In the genomic region with DNA sequence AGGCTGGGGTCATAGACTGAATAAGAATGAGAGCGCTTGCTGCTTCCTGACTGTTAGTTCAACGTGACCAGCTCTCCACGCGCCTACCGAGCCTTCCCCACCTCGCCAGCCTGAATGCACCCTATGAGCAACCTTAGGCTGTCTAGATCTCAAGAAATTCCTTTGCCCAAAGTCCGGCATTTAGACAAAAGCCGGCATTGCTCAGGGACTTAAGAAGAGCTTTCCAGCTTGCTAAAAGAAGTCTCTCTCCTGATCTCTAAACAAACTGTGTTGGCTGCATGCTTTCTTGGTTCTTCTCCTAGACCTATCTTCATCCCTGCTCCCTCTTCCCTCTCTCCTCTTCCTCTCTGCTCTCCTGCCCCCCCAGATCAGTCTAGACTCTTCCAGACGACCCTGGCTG, we compare ENCODE assay signal across 19 mouse cellular contexts. TPM values are rescaled to one million over a fixed set of nuclear protein-coding genes. Genes with fewer than 3 reads are reported as not detected.
DNase-seq lines count a peak whose midpoint lies in the region; ATAC-seq and TF ChIP-seq lines count a peak whose summit lies in the region.
"Had no signal": no experiment of that assay in that cellular context is flagged by ENCODE, and none has a peak within 500 bp of the region (broad histone marks: within the 10 kb centered on the region; RNA-seq: fewer than 3 reads in every experiment).

No protein-coding gene starts in this region.

- TF ChIP-seq CTCF in heart, adult 2 months (IDR thresholded peaks at IDR 0.05): no peak

- no peak for TF ChIP-seq POLR2A in heart, adult 2 months (IDR thresholded peaks at IDR 0.05; ENCODE audit: insufficient read depth, low read depth, low read length)

- no peak overlapping the region for H3K9ac ChIP-seq in heart, adult 2 months (ENCODE audit: low read depth, low read length)
- no peak overlapping the region for H3K9ac ChIP-seq in intestine, embryonic 14.5 days (ENCODE audit: low read length)
- H3K9ac ChIP-seq: hindbrain, embryonic 13.5 days; lung, embryonic 14.5 days had no signal

- H3K79me2 ChIP-seq in heart, adult 2 months (replicated peaks; ENCODE audit: control insufficient read depth, insufficient read depth, low read length): no peaks in the 10 kb centered on the region

- peaks cover 7% of the 10 kb centered on the region for H3K4me1 ChIP-seq in heart, adult 2 months (ENCODE audit: control insufficient read depth, insufficient read depth, low read length)
- peaks cover 63% of the 10 kb centered on the region for H3K4me1 ChIP-seq in megakaryocyte, embryonic 14.5 days
- peaks cover 36% of the 10 kb centered on the region for H3K4me1 ChIP-seq in intestine, embryonic 14.5 days (replicated peaks; ENCODE audit: control insufficient read depth, insufficient read depth, low read length)

- H3K4me2 ChIP-seq in intestine, embryonic 14.5 days (ENCODE audit: low read length): no peak overlapping the region
- H3K4me2 ChIP-seq: hindbrain, embryonic 13.5 days; lung, embryonic 14.5 days had no signal

- intact Hi-C loops in heart, adult 2 months (cut with DNase I): loop anchor here (5.0 kb wide), 1 partner anchor 32 kb away; no protein-coding TSS in a partner anchor
- intact Hi-C loops in heart, postnatal 25 days (cut with DNase I): no loop called here

- no peaks in the 10 kb centered on the region for H3K9me3 ChIP-seq in megakaryocyte, embryonic 14.5 days
- H3K9me3 ChIP-seq in intestine, embryonic 14.5 days (ENCODE audit: control insufficient read depth, low read length): no peaks in the 10 kb centered on the region
- H3K9me3 ChIP-seq: hindbrain, embryonic 13.5 days had no signal

- no peaks in the 10 kb centered on the region for H3K36me3 ChIP-seq in heart, adult 2 months (ENCODE audit: control insufficient read depth, insufficient read depth, low read length)
- peaks cover 25% of the 10 kb centered on the region for H3K36me3 ChIP-seq in megakaryocyte, embryonic 14.5 days (replicated peaks; ENCODE audit: low read length)
- no peaks in the 10 kb centered on the region for H3K36me3 ChIP-seq in intestine, embryonic 14.5 days (ENCODE audit: control insufficient read depth, insufficient read depth, low read length)
- H3K36me3 ChIP-seq: hindbrain, embryonic 13.5 days had no signal

- peak overlapping the region; percentile 6 for H3K27ac ChIP-seq in heart, adult 2 months
- H3K27ac ChIP-seq in intestine, embryonic 14.5 days (ENCODE audit: low read depth): peak overlapping the region; percentile 82
- H3K27ac ChIP-seq: hindbrain, embryonic 13.5 days had no signal

- no peak for TF ChIP-seq EP300 in heart, adult 2 months (IDR thresholded peaks at IDR 0.05; ENCODE audit: insufficient read depth, low read depth, low read length)

- peak in 1 of 2 experiments; percentile 24 for DNase-seq in heart, adult 2 months
- no peak for DNase-seq in heart, postnatal 25 days (ENCODE audit: low spot score)
- no peak for DNase-seq in intestine, embryonic 14.5 days (ENCODE audit: low spot score)
- peak; percentile 23 for DNase-seq in yolk sac, embryonic 10.5 days (ENCODE audit: low spot score)
- DNase-seq in MN1 (ENCODE audit: low spot score): no peak
- DNase-seq in cerebellum, postnatal 36 days: no peak
- DNase-seq: adrenal gland, postnatal 10 days; cerebellum, adult 8-10 months; gastrocnemius, postnatal 10 days; kidney, adult 9 months; liver; lung, embryonic 14.5 days; thymus, postnatal 25 days had no signal

- no peaks in the 10 kb centered on the region for H3K27me3 ChIP-seq in heart, adult 2 months (ENCODE audit: control insufficient read depth, insufficient read depth, low read length)
- no peaks in the 10 kb centered on the region for H3K27me3 ChIP-seq in megakaryocyte, embryonic 14.5 days (replicated peaks)
- no peaks in the 10 kb centered on the region for H3K27me3 ChIP-seq in intestine, embryonic 14.5 days (replicated peaks; ENCODE audit: control insufficient read depth, insufficient read depth, low read length)

- no peak overlapping the region for H3K4me3 ChIP-seq in heart, adult 2 months
- peak overlapping the region; percentile 73 for H3K4me3 ChIP-seq in megakaryocyte, embryonic 14.5 days (replicated peaks)
- H3K4me3 ChIP-seq in intestine, embryonic 14.5 days (ENCODE audit: low read depth, low read length): no peak overlapping the region
- H3K4me3 ChIP-seq: hindbrain, embryonic 13.5 days had no signal

- no peak for ATAC-seq in megakaryocyte, adult 5-6 weeks (ENCODE audit: poor library complexity, severe bottlenecking)
- no peak for ATAC-seq in intestine, embryonic 14.5 days (replicated peaks; ENCODE audit: low FRiP score, low TSS enrichment, low read depth)

- WGBS in heart, adult 2 months: 13% methylated on average over 9 of the region's 9 CpGs
- WGBS in intestine, embryonic 14.5 days: 17% methylated on average over 9 of the region's 9 CpGs

RNA-seq across cellular contexts. Expression of gene Ifitm1, which starts 7.9 kb away (rescaled TPM):
- total RNA-seq in heart, adult 2 months (2021): 1 to 10 TPM; 6.1 to 7.7 TPM
- 16.1 and 52.2 TPM in 2 replicates for polyA plus RNA-seq in heart, adult 2 months (2012; rRNA removed)
- total RNA-seq in heart, postnatal 25 days (2021): 1 to 10 TPM; 1.6 to 2.8 TPM
- 27.5 and 76.2 TPM in 2 replicates for polyA plus RNA-seq in megakaryocyte, embryonic 14.5 days (2012; ENCODE audit: insufficient read depth, low replicate concordance)
- 110 and 111 TPM in 2 replicates for total RNA-seq in megakaryocyte, adult 5-6 weeks (2015)
- 48.4 and 56.3 TPM in 2 replicates for total RNA-seq in megakaryocyte, adult 5-6 weeks (2017)
- 198 and 221 TPM in 2 replicates for polyA plus RNA-seq in intestine, embryonic 14.5 days (2014; fragmentation: Nextera tagmentation; extraction: Ambion mirVana)

RNA-seq across cellular contexts. Expression of gene Ifitm2, which starts 19.2 kb away (rescaled TPM):
- total RNA-seq in heart, adult 2 months (2021): 100 to 1,000 TPM; 107 to 113 TPM
- 368 and 425 TPM in 2 replicates for polyA plus RNA-seq in heart, adult 2 months (2012; rRNA removed)
- 100 to 1,000 TPM in 1 of 2 experiments, 10 to 100 TPM in 1; 96.7 to 116 TPM for total RNA-seq in heart, postnatal 25 days (2021)
- polyA plus RNA-seq in megakaryocyte, embryonic 14.5 days (2012; ENCODE audit: insufficient read depth, low replicate concordance): 93.8 and 722 TPM in 2 replicates
- total RNA-seq in megakaryocyte, adult 5-6 weeks (2015): 773 and 813 TPM in 2 replicates
- total RNA-seq in megakaryocyte, adult 5-6 weeks (2017): 401 and 447 TPM in 2 replicates
- polyA plus RNA-seq in intestine, embryonic 14.5 days (2014; fragmentation: Nextera tagmentation; extraction: Ambion mirVana): 1,598 and 1,676 TPM in 2 replicates

RNA-seq across cellular contexts. Expression of gene Gm45717, which starts 19.2 kb away (rescaled TPM):
- total RNA-seq in heart, adult 2 months (2021): not detected
- polyA plus RNA-seq in heart, adult 2 months (2012; rRNA removed): not detected in 2 replicates
- not detected for total RNA-seq in heart, postnatal 25 days (2021)
- polyA plus RNA-seq in megakaryocyte, embryonic 14.5 days (2012; ENCODE audit: insufficient read depth, low replicate concordance): not detected in 2 replicates
- total RNA-seq in megakaryocyte, adult 5-6 weeks (2015): not detected in 2 replicates
- 0.88 TPM in 1 of 2 replicates, not detected in the other for total RNA-seq in megakaryocyte, adult 5-6 weeks (2017)
- polyA plus RNA-seq in intestine, embryonic 14.5 days (2014; fragmentation: Nextera tagmentation; extraction: Ambion mirVana): 0.81 TPM in 1 of 2 replicates, not detected in the other
- total RNA-seq: adrenal gland, postnatal 10 days; gastrocnemius, postnatal 10 days; layer of hippocampus, adult 8-10 months had no signal
- polyA plus RNA-seq: heart, embryonic 14.5 days; hindbrain, embryonic 13.5 days; lung, embryonic 14.5 days; neural tube, embryonic 14.5 days had no signal

RNA-seq across cellular contexts. Expression of gene Ifitm5, which starts 24.8 kb away (rescaled TPM):
- total RNA-seq in heart, adult 2 months (2021): under 1 TPM; 0.32 to 0.34 TPM
- 1.1 and 2.0 TPM in 2 replicates for polyA plus RNA-seq in heart, adult 2 months (2012; rRNA removed)
- total RNA-seq in heart, postnatal 25 days (2021): under 1 TPM; 0.47 to 0.59 TPM
- not detected in 2 replicates for polyA plus RNA-seq in megakaryocyte, embryonic 14.5 days (2012; ENCODE audit: insufficient read depth, low replicate concordance)
- total RNA-seq in megakaryocyte, adult 5-6 weeks (2015): 0.78 and 2.3 TPM in 2 replicates
- total RNA-seq in megakaryocyte, adult 5-6 weeks (2017): 1.3 TPM in 1 of 2 replicates, not detected in the other
- polyA plus RNA-seq in intestine, embryonic 14.5 days (2014; fragmentation: Nextera tagmentation; extraction: Ambion mirVana): 0.94 and 2.3 TPM in 2 replicates
- total RNA-seq: layer of hippocampus, adult 8-10 months had no signal

RNA-seq across cellular contexts. Expression of gene Pgghg, which starts 33.7 kb away (rescaled TPM):
- 1 to 10 TPM; 4.0 to 5.8 TPM for total RNA-seq in heart, adult 2 months (2021)
- 13.0 and 14.1 TPM in 2 replicates for polyA plus RNA-seq in heart, adult 2 months (2012; rRNA removed)
- 1 to 10 TPM; 4.6 to 5.2 TPM for total RNA-seq in heart, postnatal 25 days (2021)
- 6.6 and 7.4 TPM in 2 replicates for polyA plus RNA-seq in megakaryocyte, embryonic 14.5 days (2012; ENCODE audit: insufficient read depth, low replicate concordance)
- total RNA-seq in megakaryocyte, adult 5-6 weeks (2015): 8.7 and 9.3 TPM in 2 replicates
- total RNA-seq in megakaryocyte, adult 5-6 weeks (2017): 7.8 and 10.2 TPM in 2 replicates
- 26.9 and 29.2 TPM in 2 replicates for polyA plus RNA-seq in intestine, embryonic 14.5 days (2014; fragmentation: Nextera tagmentation; extraction: Ambion mirVana)

Comparison
In these comparisons a context has a peak if more than half of its experiments do, and no peak if none do; other contexts are left out.
1. RNA of gene Ifitm1, which starts 7.9 kb away (total RNA-seq): 48.4 to 111 TPM in megakaryocyte, adult 5-6 weeks; 6.1 to 7.7 TPM in heart, adult 2 months and 1.6 to 2.8 TPM in heart, postnatal 25 days; every median in the first group is over 4 times any median in the second.